Mouse (Mus musculus): ENCODE results near the gene Anp32a. TPM values are rescaled to one million over a fixed set of nuclear protein-coding genes. Genes with fewer than 3 reads are reported as not detected.

Anp32a gene
- total and polyA plus RNA-seq, 2 experiments from 2014 or later, result 20.8 to 127 TPM

GRCm38 (mm10) chr9:62401589-62401988 is 60.5 kb downstream of the Anp32a start:
- no peaks in the 10 kb centered on the region for H3K27me3 ChIP-seq (ENCODE audit: control insufficient read depth, insufficient read depth, low read length)
- ATAC-seq (ENCODE audit: insufficient read depth, low read depth) (no peak), DNase-seq (ENCODE audit: low spot score) (no peak)
- TF ChIP-seq EP300 (IDR thresholded peaks at IDR 0.05; ENCODE audit: low read depth) (no peak), CTCF (IDR thresholded peaks at IDR 0.05; ENCODE audit: low read depth) (no peak)
- no peak overlapping the region for H3K4me2 ChIP-seq (ENCODE audit: low read depth, low read length)
- H3K4me3 ChIP-seq (ENCODE audit: low read depth, low read length), result no peak overlapping the region
- 90% methylated on average over 1 of the region's 1 CpGs for WGBS
- no peaks in the 10 kb centered on the region for H3K36me3 ChIP-seq (replicated peaks; ENCODE audit: control insufficient read depth, insufficient read depth, low read length)
- no peak overlapping the region for H3K9ac ChIP-seq (replicated peaks; ENCODE audit: low read depth, low read length)
- no peaks in the 10 kb centered on the region for H3K4me1 ChIP-seq (ENCODE audit: control insufficient read depth, insufficient read depth)
- H3K9me3 ChIP-seq (replicated peaks; ENCODE audit: control insufficient read depth, low read length), result no peaks in the 10 kb centered on the region
- no peak overlapping the region for H3K27ac ChIP-seq (ENCODE audit: low read depth)

- DNase-seq (ENCODE audit: low spot score) (no peak), ATAC-seq (ENCODE audit: insufficient read depth, low read depth) (no peak)
- Histone ChIP-seq H3K9me3 (replicated peaks; ENCODE audit: control insufficient read depth, low read length) (no peaks in the 10 kb centered on the region; the same call in 1 of the 2 replicates), H3K4me3 (ENCODE audit: low read depth, low read length) (no peak overlapping the region), H3K4me2 (ENCODE audit: low read depth, low read length) (no peak overlapping the region), H3K9ac (replicated peaks; ENCODE audit: low read depth, low read length) (no peak overlapping the region), H3K27me3 (ENCODE audit: control insufficient read depth, insufficient read depth, low read length) (no peaks in the 10 kb centered on the region), H3K4me1 (ENCODE audit: control insufficient read depth, insufficient read depth) (no peaks in the 10 kb centered on the region), H3K36me3 (replicated peaks; ENCODE audit: control insufficient read depth, insufficient read depth, low read length) (no peaks in the 10 kb centered on the region), H3K27ac (ENCODE audit: low read depth) (no peak overlapping the region)
- WGBS, result 68% methylated on average over 7 of the region's 7 CpGs
- TF ChIP-seq EP300 (IDR thresholded peaks at IDR 0.05; ENCODE audit: low read depth) (no peak), CTCF (IDR thresholded peaks at IDR 0.05; ENCODE audit: low read depth) (no peak)
Observed at GRCm38 (mm10) chr9:62406423-62407013, 65.4 kb downstream of the Anp32a start.

DNA sequence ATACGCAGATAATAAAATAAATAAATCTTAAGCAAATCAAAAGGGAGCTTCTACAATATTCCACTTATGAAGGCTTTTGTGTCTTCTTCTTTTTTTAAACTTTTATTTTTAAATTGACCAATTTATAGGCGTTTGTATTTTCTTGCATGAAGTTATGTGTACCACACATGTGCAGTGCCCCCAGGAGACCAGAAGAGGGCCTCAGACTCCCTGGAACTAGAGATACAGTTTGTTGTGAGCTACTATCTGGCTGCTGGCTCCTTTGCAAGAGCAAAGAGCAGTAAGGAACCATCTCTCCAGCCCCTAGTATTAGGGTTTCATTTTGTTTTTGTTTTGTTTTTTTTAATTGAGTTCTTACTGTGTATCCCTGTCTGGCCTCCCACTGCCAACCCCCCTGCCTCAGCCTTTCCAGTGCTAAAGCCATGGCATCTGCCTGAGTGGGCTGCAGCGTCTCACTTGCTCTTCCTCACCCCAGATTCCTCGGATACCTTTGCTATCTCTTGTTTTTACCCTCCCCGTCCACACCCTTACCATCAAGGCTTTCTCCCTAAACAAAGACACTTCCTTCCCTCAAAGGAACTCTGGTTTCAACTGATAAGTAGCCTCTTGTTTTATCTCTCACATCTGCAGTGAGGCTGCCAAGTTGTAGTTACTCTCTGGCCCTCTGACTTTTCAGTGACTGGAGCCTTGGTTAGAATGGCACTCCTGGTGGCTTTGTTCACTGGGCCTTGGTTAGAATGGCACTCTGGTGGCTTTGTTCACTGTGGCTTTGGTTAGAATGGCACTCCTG is 66.5 kb downstream of the Anp32a start:
- H3K36me3 ChIP-seq (replicated peaks; ENCODE audit: control insufficient read depth, insufficient read depth, low read length), result no peaks in the 10 kb centered on the region

DNA sequence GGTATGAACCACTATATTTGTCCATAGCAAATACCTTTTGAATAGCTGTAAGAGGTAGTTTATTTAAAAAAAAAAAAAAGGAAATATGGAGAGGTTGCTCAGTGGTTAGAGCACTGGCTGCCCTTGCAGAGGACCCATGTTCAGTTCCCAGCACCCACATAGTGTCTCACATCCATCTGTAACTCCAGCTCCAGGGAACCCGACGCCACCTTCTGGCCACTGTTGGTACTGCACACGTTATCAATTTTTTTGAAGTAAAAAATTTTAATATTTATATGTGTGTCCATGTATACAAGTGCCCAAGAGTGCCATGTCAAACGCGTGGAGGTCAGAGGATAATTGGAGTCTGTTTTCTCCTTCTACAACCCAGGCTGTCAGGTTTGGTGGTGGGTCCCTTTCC is 77.6 kb downstream of the Anp32a start:
- Histone ChIP-seq H3K4me1 (ENCODE audit: control insufficient read depth, insufficient read depth) (peaks cover 21% of the 10 kb centered on the region), H3K4me3 (ENCODE audit: low read depth, low read length) (no peak overlapping the region), H3K9ac (replicated peaks; ENCODE audit: low read depth, low read length) (no peak overlapping the region), H3K27ac (ENCODE audit: low read depth) (no peak overlapping the region), H3K4me2 (ENCODE audit: low read depth, low read length) (no peak overlapping the region), H3K36me3 (replicated peaks; ENCODE audit: control insufficient read depth, insufficient read depth, low read length) (no peaks in the 10 kb centered on the region), H3K9me3 (replicated peaks; ENCODE audit: control insufficient read depth, low read length) (0 out of 2 replicates have a peak, but pooled peaks cover 4% of the 10 kb centered on the region), H3K27me3 (ENCODE audit: control insufficient read depth, insufficient read depth, low read length) (no peaks in the 10 kb centered on the region)
- WGBS, result 56% methylated on average over 5 of the region's 5 CpGs
- ATAC-seq (ENCODE audit: insufficient read depth, low read depth) (no peak), DNase-seq (ENCODE audit: low spot score) (no peak)
- TF ChIP-seq CTCF (IDR thresholded peaks at IDR 0.05; ENCODE audit: low read depth) (peak; percentile 44), EP300 (IDR thresholded peaks at IDR 0.05; ENCODE audit: low read depth) (no peak)

More for the DNA sequence above, 66.5 kb downstream of the Anp32a start:
- Histone ChIP-seq H3K9me3 (replicated peaks; ENCODE audit: control insufficient read depth, low read length) (no peaks in the 10 kb centered on the region; the same call in 1 of the 2 replicates), H3K4me3 (ENCODE audit: low read depth, low read length) (no peak overlapping the region), H3K4me2 (ENCODE audit: low read depth, low read length) (no peak overlapping the region), H3K9ac (replicated peaks; ENCODE audit: low read depth, low read length) (no peak overlapping the region), H3K27ac (ENCODE audit: low read depth) (0 out of 2 replicates have a peak overlapping the region, but pooled peaks have one; percentile 55), H3K4me1 (ENCODE audit: control insufficient read depth, insufficient read depth) (no peaks in the 10 kb centered on the region), H3K27me3 (ENCODE audit: control insufficient read depth, insufficient read depth, low read length) (no peaks in the 10 kb centered on the region)
- DNase-seq (ENCODE audit: low spot score) (no peak), ATAC-seq (ENCODE audit: insufficient read depth, low read depth) (no peak)
- TF ChIP-seq CTCF (IDR thresholded peaks at IDR 0.05; ENCODE audit: low read depth) (no peak), EP300 (IDR thresholded peaks at IDR 0.05; ENCODE audit: low read depth) (peak; percentile 38; the same call in 1 of the 2 replicates)
- WGBS, result 42% methylated on average over 5 of the region's 5 CpGs

- Histone ChIP-seq H3K4me2 (ENCODE audit: low read depth, low read length) (peak overlapping the region; percentile 30; the same call in 1 of the 2 replicates), H3K4me1 (ENCODE audit: control insufficient read depth, insufficient read depth) (peaks cover 21% of the 10 kb centered on the region), H3K36me3 (replicated peaks; ENCODE audit: control insufficient read depth, insufficient read depth, low read length) (no peaks in the 10 kb centered on the region), H3K9ac (replicated peaks; ENCODE audit: low read depth, low read length) (no peak overlapping the region), H3K9me3 (replicated peaks; ENCODE audit: control insufficient read depth, low read length) (0 out of 2 replicates have a peak, but pooled peaks cover 4% of the 10 kb centered on the region), H3K27me3 (ENCODE audit: control insufficient read depth, insufficient read depth, low read length) (no peaks in the 10 kb centered on the region), H3K4me3 (ENCODE audit: low read depth, low read length) (no peak overlapping the region; the same call in 1 of the 2 replicates), H3K27ac (ENCODE audit: low read depth) (peak overlapping the region; percentile 89)
- DNase-seq (ENCODE audit: low spot score) (no peak), ATAC-seq (ENCODE audit: insufficient read depth, low read depth) (peak; percentile 38)
- TF ChIP-seq CTCF (IDR thresholded peaks at IDR 0.05; ENCODE audit: low read depth), result no peak
- TF ChIP-seq EP300 (IDR thresholded peaks at IDR 0.05; ENCODE audit: low read depth), result no peak
- 63% methylated on average over 9 of the region's 10 CpGs for WGBS
Observed at GRCm38 (mm10) chr9:62420261-62420917, 79.3 kb downstream of the Anp32a start.

All from heart, postnatal 0 days (tissue).